Mouse (Mus musculus) hindbrain, embryonic 16.5 days (tissue): Measurements from ENCODE around the gene Gm33543. TPM values are rescaled to one million over a fixed set of nuclear protein-coding genes. Genes with fewer than 3 reads are reported as not detected.

Source experiments
- ATAC-seq: fragments of 200-750 bp; cut with Nextera tagmentation; 2 replicates; pipeline ENCODE4 v1.8.0; 2017; ENCODE audit warnings: moderate TSS enrichment, moderate library complexity
- H3K27ac ChIP-seq: fragments of 300-500 bp; sonication (generic); 2 replicates; pipeline ENCODE4 v1.5.1; 2014; ENCODE audit warnings: low read depth, mild to moderate bottlenecking, control low read depth, low read length, moderate library complexity
- H3K27me3 ChIP-seq: fragments of 300-500 bp; sonication (generic); replicated peaks from 2 replicates; pipeline ENCODE4 v1.6.1; 2014; ENCODE audit warnings: low read length; ENCODE audit not compliant: control insufficient read depth, insufficient read depth
- H3K36me3 ChIP-seq: fragments of 300-500 bp; sonication (generic); 2 replicates; pipeline ENCODE4 v1.6.1; 2014; ENCODE audit warnings: mild to moderate bottlenecking, low read length, moderate library complexity, mixed read lengths; ENCODE audit not compliant: control insufficient read depth, insufficient read depth
- H3K4me1 ChIP-seq: fragments of 300-500 bp; sonication (generic); 2 replicates; pipeline ENCODE4 v1.6.1; 2014; ENCODE audit warnings: low read depth, low read length; ENCODE audit not compliant: control insufficient read depth, insufficient read depth
- H3K4me2 ChIP-seq: fragments of 300-500 bp; sonication (generic); 2 replicates; pipeline ENCODE4 v1.6.1; 2014; ENCODE audit warnings: mild to moderate bottlenecking, low read length, control low read depth, moderate library complexity
- H3K4me3 ChIP-seq: fragments of 300-500 bp; sonication (generic); 2 replicates; pipeline ENCODE4 v1.5.1; 2014; ENCODE audit warnings: mild to moderate bottlenecking, low read length, control low read depth, moderate library complexity
- H3K9ac ChIP-seq: fragments of 300-500 bp; sonication (generic); 2 replicates; pipeline ENCODE4 v1.6.1; 2014; ENCODE audit warnings: low read depth, mild to moderate bottlenecking, control low read depth, low read length, moderate library complexity
- H3K9me3 ChIP-seq: fragments of 300-500 bp; sonication (generic); 2 replicates; pipeline ENCODE4 v1.6.1; 2014; ENCODE audit warnings: mild to moderate bottlenecking, low read length, moderate library complexity; ENCODE audit not compliant: control insufficient read depth
- WGBS: fragments of 180-500 bp; shearing (Covaris S2); extraction: QIAGEN DNeasy Blood & Tissue Kit; methylation state at CpG from one replicate; pipeline ENCODE4 v1.1.7; 2014; 5-methylcytosine and 5-hydroxymethylcytosine counted together
- polyA plus RNA-seq: library from polyadenylated mRNA; unstranded; fragments of >200 nt; fragmentation: Nextera tagmentation; extraction: Ambion mirVana; gene quantifications from 2 replicates; pipeline ENCODE4 v1.2.1, GENCODE M21; 2015

Gene Gm33543
- polyA plus RNA-seq, 1 experiment from 2014 or later: not detected

DNA sequence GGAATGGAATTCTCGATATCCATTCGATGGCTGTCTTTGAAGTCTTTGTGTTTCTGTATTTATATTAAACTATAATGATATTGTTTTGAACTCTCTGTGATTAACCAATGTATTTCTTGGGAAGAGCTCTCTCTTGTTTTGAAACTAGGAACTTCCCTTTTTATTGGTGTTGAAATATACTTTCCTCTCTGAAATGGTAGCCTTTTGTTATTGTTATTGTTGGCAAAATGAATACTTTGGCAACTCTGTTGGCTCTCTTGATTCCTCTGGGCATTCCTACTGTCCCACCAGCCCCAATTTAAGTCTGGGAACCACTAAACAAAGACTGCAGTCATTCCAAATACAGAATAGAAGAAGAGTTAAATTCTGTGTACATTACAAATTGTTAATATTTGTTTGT, 24.9 kb upstream of the Gm33543 start:
- 87% methylated on average over 2 of the region's 2 CpGs for WGBS
- H3K4me2 ChIP-seq: no peak overlapping the region
- no peaks in the 10 kb centered on the region for H3K4me1 ChIP-seq

DNA sequence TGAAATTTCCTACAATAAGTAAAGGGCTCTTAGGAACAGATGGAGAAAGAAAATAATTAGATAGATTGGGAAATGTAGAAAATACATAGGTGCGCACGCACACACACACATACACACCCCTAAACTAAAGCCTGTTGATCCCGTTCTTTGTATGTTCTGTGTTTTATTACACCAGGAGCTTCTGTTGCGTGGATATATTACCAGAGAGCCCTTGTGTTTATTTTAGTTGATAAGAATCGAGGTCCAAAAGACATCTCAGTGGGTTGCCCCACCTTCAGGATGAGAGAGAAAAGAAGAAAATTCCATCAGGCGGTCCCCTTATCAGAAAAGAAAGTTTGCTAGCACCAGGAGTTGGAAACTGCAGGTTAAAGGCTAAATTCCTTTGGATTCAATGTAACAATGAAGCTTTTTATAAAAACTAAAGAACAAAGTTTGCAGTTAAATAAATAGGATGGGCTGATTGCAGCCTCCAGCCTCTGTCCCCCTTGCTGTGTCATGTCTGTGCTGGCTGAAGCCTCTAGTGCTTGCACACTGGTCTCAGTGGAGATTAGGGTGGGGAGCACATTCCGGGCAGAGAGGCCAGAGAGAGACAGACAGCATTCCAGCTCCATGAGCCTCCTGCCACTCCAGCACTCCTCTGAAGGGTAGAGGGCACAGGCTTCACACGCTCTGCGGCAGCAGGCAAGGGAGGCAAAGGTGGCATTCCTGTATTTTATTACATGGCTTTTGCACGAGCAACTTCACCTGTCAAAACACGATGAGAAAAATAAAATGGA, 21.8 kb upstream of the Gm33543 start:
- no peak for ATAC-seq
- Histone ChIP-seq H3K27ac (no peak overlapping the region), H3K27me3 (no peaks in the 10 kb centered on the region), H3K4me1 (no peaks in the 10 kb centered on the region), H3K4me2 (no peak overlapping the region), H3K36me3 (no peaks in the 10 kb centered on the region), H3K9ac (no peak overlapping the region), H3K9me3 (no peaks in the 10 kb centered on the region), H3K4me3 (no peak overlapping the region)
- 58% methylated on average over 11 of the region's 11 CpGs for WGBS

More for the DNA sequence above, 24.9 kb upstream of the Gm33543 start:
- no peaks in the 10 kb centered on the region for H3K36me3 ChIP-seq
- H3K4me3 ChIP-seq: no peak overlapping the region
- H3K27me3 ChIP-seq: no peaks in the 10 kb centered on the region
- no peak overlapping the region for H3K9ac ChIP-seq
- no peaks in the 10 kb centered on the region for H3K9me3 ChIP-seq
- ATAC-seq: no peak
- no peak overlapping the region for H3K27ac ChIP-seq

DNA sequence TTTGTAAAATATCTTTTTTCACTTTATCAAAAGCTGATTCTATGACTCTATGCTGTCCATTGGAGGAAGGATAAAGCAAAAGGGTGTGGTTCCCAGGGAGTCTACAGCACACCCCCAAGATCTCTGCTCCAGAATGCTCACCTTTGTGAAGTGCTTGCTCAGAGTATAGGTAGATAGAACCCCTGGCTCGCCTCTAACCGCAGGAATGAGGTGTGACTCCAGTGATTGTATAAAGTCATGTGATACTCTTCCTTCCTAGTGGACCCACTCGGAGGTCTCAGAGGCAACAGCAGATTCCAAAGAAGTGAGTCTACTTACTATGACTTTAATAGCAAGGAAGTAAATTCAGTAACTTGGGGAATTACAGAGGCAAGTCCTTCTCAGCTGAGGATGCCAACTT, 19.9 kb upstream of the Gm33543 start:
- no peak for ATAC-seq
- Histone ChIP-seq H3K9ac (no peak overlapping the region), H3K4me2 (no peak overlapping the region), H3K27ac (no peak overlapping the region), H3K36me3 (no peaks in the 10 kb centered on the region), H3K9me3 (no peaks in the 10 kb centered on the region), H3K4me1 (no peaks in the 10 kb centered on the region), H3K4me3 (no peak overlapping the region), H3K27me3 (no peaks in the 10 kb centered on the region)
- 86% methylated on average over 3 of the region's 3 CpGs for WGBS

DNA sequence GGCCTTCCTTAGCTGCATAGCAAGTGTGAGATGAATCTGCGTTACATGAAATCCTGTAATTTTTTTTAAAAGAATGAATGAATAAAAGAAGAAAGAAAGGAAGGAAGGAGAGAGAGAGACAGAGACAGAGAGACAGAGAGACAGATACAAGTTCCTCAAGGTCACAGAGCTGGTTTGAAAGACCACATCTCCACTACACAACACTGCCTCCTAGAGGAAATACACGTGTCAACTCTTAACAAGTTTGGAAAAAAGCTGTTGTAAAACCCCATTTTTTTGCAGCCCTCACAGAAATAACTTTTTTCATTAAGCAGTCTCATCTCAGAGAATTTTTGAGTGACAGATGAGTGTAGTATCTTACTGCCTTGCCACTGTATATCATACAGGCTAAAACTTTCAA, 15.4 kb upstream of the Gm33543 start:
- no peaks in the 10 kb centered on the region for H3K36me3 ChIP-seq
- no peaks in the 10 kb centered on the region for H3K4me1 ChIP-seq
- H3K27me3 ChIP-seq: no peaks in the 10 kb centered on the region
- no peak for ATAC-seq
- no peak overlapping the region for H3K9ac ChIP-seq
- H3K4me2 ChIP-seq: no peak overlapping the region
- H3K9me3 ChIP-seq: no peaks in the 10 kb centered on the region
- no peak overlapping the region for H3K27ac ChIP-seq
- no peak overlapping the region for H3K4me3 ChIP-seq
- 33% methylated on average over 2 of the region's 2 CpGs for WGBS

DNA sequence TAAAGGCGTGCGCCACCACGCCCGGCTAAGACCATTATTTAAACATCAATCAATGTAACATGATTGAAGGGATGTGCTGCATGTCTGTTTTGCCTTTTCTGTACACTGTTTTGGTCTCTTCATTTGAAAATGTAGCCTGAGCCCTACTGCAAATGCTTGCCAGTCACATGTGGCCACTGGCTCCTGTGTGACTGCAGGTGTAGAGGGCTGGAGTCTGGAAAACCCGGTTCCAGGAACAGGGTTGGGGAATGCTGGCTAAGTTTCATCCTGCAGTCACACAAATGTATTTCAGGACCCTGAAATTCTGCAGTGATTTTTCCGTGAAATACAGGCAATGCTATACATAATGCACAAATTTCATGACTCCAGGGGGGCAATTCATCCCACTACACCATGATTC, 12.7 kb upstream of the Gm33543 start:
- Histone ChIP-seq H3K27ac (no peak overlapping the region), H3K36me3 (no peaks in the 10 kb centered on the region), H3K4me2 (no peak overlapping the region), H3K9me3 (no peaks in the 10 kb centered on the region), H3K4me3 (no peak overlapping the region), H3K9ac (no peak overlapping the region), H3K27me3 (no peaks in the 10 kb centered on the region), H3K4me1 (no peaks in the 10 kb centered on the region)
- ATAC-seq: no peak
- 89% methylated on average over 6 of the region's 6 CpGs for WGBS

DNA sequence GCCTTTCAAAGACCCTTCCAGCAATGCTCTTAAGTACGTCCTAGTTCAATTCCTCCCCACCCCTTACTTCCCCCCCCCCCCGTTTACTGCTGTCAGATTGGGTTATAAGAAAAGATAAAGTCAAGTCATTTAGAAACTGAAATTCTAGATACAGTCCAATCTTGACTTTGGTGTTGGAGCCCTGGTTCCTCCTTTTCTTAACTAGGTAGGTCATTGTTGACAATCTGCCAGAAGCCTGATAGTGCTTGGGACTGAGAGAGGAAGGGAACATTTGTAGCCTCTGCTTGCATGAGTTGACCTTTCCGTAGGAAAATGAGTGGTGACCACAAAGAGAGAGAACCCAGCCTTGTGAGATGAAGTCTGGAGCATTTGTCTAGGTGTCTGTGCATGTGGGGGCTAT, 7.8 kb upstream of the Gm33543 start:
- no peaks in the 10 kb centered on the region for H3K36me3 ChIP-seq
- no peak overlapping the region for H3K4me3 ChIP-seq
- ATAC-seq: no peak
- no peaks in the 10 kb centered on the region for H3K27me3 ChIP-seq
- H3K9ac ChIP-seq: no peak overlapping the region
- 81% methylated on average over 3 of the region's 3 CpGs for WGBS
- H3K9me3 ChIP-seq: no peaks in the 10 kb centered on the region
- H3K4me2 ChIP-seq: no peak overlapping the region
- no peaks in the 10 kb centered on the region for H3K4me1 ChIP-seq
- no peak overlapping the region for H3K27ac ChIP-seq

DNA sequence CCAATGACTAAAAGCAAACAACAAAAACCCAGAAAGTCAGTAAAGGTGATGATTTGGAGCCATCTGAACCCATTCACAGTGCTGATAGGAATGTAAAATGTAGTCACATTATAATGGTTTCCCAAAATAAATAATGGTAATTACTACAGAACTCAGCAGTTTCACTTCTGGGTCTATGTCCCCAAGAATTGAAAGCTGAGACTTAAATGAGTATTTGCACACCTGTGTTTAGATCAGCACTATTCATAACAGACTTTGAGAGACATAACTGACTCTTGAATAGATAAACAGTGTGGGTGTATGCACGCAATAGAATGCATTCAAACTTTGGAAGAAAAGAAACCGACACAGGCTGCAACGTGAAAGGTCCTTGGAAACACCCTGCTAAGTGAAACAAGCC, 4.0 kb upstream of the Gm33543 start:
- no peaks in the 10 kb centered on the region for H3K9me3 ChIP-seq
- no peak for ATAC-seq
- H3K9ac ChIP-seq: no peak overlapping the region
- no peak overlapping the region for H3K4me3 ChIP-seq
- H3K4me1 ChIP-seq: no peaks in the 10 kb centered on the region
- no peaks in the 10 kb centered on the region for H3K27me3 ChIP-seq
- no peaks in the 10 kb centered on the region for H3K36me3 ChIP-seq
- no peak overlapping the region for H3K4me2 ChIP-seq
- no peak overlapping the region for H3K27ac ChIP-seq
- WGBS: 70% methylated on average over 3 of the region's 3 CpGs

DNA sequence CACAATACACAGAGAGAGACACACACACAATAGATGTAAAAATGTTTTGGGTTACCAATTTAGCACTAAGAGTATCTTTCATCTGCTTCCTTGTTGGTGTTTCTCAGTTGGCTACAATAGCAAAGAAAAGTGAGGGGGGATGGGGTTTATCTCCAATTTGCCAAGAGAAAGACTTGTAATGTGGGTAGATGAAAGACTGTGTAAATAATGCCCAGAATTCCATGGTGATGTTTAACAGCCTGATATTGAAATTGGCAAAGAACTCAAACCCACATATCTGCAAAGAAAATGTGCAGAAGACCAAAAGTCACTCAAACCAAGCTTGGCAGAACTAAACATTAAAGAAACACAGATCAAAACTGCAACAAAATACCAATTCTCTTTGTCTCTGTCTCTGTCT, 3.6 kb upstream of the Gm33543 start:
- H3K9me3 ChIP-seq: no peaks in the 10 kb centered on the region
- no peaks in the 10 kb centered on the region for H3K27me3 ChIP-seq

DNA sequence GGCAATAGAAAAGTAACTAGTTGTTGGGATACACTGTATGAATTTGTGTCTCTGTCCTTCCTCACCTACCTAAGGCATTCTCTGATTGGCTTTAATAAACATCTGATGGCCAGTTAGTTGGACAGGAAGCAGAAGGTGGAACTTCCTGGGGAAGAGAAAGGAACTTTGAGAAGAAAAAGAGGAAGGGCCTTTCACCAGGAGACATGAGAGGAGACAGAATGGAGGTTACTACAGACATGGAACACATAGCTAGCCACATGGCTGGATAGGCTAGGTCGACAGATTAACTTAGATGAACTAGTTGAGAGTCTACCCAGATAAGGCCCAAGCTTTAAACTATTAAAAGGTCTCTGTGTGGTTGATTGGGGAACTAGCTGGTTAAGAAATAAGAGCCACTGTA, 1.1 kb upstream of the Gm33543 start:
- H3K4me1 ChIP-seq: no peaks in the 10 kb centered on the region
- no peak overlapping the region for H3K27ac ChIP-seq
- no peak overlapping the region for H3K9ac ChIP-seq
- ATAC-seq: no peak
- H3K9me3 ChIP-seq: no peaks in the 10 kb centered on the region
- H3K36me3 ChIP-seq: no peaks in the 10 kb centered on the region
- no peak overlapping the region for H3K4me3 ChIP-seq
- 88% methylated on average over 1 of the region's 1 CpGs for WGBS
- H3K4me2 ChIP-seq: no peak overlapping the region
- H3K27me3 ChIP-seq: no peaks in the 10 kb centered on the region

More for the DNA sequence above, 3.6 kb upstream of the Gm33543 start:
- Histone ChIP-seq H3K27ac (no peak overlapping the region), H3K36me3 (no peaks in the 10 kb centered on the region), H3K9ac (no peak overlapping the region), H3K4me2 (no peak overlapping the region), H3K4me3 (no peak overlapping the region), H3K4me1 (no peaks in the 10 kb centered on the region)
- ATAC-seq: no peak

DNA sequence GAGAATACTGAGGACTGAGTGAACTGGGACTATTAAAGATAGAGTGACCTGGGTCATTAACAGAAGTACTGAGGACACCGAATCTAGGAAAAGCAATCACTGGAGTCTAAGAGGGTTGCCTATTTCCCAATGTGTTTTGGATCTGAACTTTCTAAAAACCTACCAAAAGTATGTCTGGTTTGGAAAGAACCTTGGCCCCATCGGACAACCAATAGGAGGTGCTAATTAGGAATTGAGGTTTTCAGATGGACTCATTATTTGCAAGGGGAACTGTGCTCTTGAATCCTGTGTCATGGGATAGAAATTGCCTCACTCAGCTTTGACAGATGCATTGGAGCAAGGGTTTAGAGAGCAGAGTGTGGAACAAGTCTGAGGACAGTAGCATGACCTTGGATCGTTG, 1.5 kb downstream of the Gm33543 start:
- no peak overlapping the region for H3K4me2 ChIP-seq
- H3K9me3 ChIP-seq: no peaks in the 10 kb centered on the region
- H3K4me3 ChIP-seq: no peak overlapping the region
- no peaks in the 10 kb centered on the region for H3K27me3 ChIP-seq
- no peak overlapping the region for H3K9ac ChIP-seq
- no peak for ATAC-seq
- no peaks in the 10 kb centered on the region for H3K4me1 ChIP-seq
- no peaks in the 10 kb centered on the region for H3K36me3 ChIP-seq
- 98% methylated on average over 3 of the region's 3 CpGs for WGBS
- no peak overlapping the region for H3K27ac ChIP-seq
